Mouse (Mus musculus) layer of hippocampus, adult 18-20 months (tissue): ENCODE data around the gene Tigar. TPM values are rescaled to one million over a fixed set of nuclear protein-coding genes. Genes with fewer than 3 reads are reported as not detected.
A peak's percentile ranks its signal among the peaks of the same experiment; 100 is the strongest.

Experiments used
- DNase-seq, 2 experiments: peaks; one replicate each; pipeline ENCODE4 v3.0.0; 2022; ENCODE audit warnings: low spot score in 2 of 2
- total RNA-seq, 2 experiments: library from RNA; stranded (reverse); gene quantifications; 2 replicates each; pipeline ENCODE4 v1.2.3; 2021

Gene Tigar
- total RNA-seq, 2 experiments from 2014 or later, result 27.9 to 30.7 TPM

DNA sequence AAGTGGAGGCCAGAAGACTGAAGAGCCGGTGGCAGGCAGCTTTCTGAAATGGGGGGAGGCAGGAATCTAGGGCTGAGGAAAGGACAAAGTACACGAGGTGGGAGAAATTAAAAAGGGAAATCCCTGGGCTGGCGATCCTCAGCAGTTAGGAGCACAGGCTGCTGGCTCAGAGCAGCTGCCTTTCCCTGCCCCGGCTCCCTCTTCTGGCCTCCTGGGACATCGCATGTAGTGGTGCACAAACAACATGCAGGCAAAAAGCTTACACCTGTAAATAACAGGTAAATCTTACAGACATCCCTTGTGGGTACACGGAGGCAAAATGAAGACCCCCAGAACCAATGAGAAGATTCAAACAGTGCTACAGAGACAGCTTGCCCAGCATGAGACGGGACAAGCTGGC lies 14.8 kb downstream of the Tigar start:
- DNase-seq, result no peak

DNA sequence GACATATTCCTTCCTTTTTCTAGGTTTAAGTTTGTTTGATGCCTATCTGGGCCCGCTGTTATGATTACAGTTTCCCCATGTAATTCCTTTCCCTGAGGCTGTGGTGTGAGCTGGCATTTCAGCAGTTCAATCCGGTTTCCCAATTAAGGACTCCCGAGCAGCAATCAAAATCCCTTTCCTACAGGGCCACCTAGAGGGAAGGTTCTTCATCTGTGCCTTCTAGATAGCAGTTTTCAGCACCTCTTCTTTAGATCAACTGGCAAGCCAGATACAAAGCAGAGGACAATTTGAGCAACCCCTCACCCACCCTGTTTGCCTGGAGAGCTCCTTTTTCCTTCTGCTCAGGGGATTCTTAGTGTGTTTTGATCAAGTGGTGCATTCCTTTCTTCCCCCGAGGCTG lies 22.6 kb downstream of the Tigar start:
- peak; percentile 31 to 71 for DNase-seq

- DNase-seq, result no peak
Observed at GRCm38 (mm10) chr6:127081820-127082219, 27.5 kb downstream of the Tigar start.

DNA sequence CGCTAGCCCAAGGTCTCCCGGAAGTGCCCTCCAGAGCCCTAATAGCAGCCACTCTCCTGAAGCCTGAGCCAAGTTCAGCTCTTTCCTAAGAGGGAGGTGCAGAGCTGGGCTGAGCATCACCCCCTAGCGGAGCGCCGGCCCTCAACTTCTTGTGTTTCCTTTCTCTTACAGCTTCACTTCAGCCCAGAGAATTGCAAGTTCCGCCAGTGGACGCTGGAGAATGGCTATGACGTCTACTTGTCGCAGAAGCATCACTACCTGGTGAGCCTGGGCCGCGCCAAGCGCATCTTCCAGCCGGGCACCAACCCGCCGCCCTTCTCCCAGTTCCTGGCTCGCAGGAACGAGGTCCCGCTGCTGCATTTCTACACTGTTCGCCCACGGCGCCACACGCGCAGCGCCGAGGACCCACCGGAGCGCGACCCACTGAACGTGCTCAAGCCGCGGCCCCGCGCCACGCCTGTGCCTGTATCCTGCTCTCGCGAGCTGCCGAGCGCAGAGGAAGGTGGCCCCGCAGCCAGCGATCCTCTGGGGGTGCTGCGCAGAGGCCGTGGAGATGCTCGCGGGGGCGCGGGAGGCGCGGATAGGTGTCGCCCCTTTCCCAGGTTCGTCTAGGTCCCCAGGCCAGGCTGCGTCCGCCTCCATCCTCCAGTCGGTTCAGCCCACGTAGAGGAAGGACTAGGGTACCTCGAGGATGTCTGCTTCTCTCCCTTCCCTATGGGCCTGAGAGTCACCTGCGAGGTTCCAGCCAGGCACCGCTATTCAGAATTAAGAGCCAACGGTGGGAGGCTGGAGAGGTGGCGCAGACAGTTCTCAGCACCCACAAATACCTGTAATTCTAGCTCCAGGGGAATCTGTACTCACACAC lies 29.3 kb downstream of the Tigar start:
- DNase-seq, result peak; percentile 58 to 78

DNA sequence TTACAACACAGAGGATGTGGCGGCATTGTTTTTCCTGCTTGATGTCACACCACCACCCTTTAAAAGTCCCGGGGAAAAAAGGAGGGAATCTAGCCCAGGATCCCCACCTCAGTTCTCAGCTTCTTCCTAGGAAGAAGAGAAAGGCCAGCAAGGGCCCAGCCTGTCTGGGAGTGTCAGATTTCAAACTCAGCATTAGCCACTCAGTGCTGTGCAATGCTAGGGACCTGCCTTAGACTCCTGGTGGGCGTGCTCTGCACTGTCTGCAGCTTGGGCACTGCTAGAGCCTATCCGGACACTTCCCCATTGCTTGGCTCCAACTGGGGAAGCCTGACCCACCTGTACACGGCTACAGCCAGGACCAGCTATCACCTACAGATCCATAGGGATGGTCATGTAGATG lies 36.5 kb downstream of the Tigar start, which contains the start of gene Fgf23:
TSS of gene Fgf23 (plus strand) at position 86 of the 400 bp plus-strand sequence.
- DNase-seq, result no peak

GRCm38 (mm10) chr6:127064815-127065214 lies 44.5 kb downstream of the Tigar start:
- no peak for DNase-seq

GRCm38 (mm10) chr6:127063915-127064314 lies 45.4 kb downstream of the Tigar start:
- no peak for DNase-seq

DNA sequence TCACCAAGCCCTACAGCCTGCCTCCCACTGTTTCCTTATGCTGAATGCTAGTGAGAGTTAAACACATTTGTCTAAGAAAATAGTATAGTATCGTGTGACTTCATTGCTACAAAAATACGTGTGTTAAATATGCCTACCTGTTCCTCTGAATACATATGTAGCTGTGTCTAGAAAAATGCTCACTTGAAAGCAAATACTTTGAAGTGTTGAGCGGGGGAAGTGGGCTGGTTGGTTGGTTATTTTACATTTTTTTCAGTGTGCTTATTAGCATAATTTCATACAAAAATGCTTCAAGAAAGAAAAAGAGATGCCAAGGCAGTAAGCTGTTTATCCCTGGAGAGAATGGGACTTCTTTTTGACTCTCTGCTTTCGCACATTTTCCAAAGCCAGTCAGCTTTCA lies 49.4 kb downstream of the Tigar start:
- DNase-seq, result no peak

GRCm38 (mm10) chr6:127056990-127057588 lies 52.3 kb downstream of the Tigar start:
- DNase-seq, result no peak

GRCm38 (mm10) chr6:127050847-127051246 lies 58.5 kb downstream of the Tigar start:
- DNase-seq, result no peak

DNA sequence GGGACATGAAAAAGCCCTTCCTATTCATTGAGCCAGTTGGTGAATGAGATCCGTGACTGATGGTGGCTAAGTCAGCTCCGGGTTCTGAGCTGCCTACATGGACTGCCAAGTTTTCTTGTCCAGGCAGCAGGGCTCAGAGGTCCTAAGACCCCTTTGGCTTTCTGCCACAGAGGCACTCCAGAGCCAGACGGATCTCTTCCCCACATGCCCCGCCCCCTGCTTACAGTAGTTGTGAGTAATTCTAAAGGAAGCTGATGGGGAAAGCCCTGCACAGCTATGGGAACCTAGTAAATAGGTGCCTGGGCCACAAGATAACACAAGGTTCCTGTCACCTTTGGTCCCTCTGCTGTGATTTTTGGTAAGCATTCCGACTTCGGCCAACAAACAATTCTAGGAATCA lies 64.4 kb downstream of the Tigar start:
- DNase-seq, result no peak

Other genes with a start within 250 kb of the Tigar start
- not detected for gene Dyrk4, start 187.7 kb downstream of the Tigar start, total RNA-seq
- 1 to 10 TPM; 1.6 to 2.1 TPM for gene Rad51ap1, start 170.0 kb downstream of the Tigar start, total RNA-seq
- 10 to 100 TPM; 43.9 to 47.7 TPM for gene D6Wsu163e, start 169.6 kb downstream of the Tigar start, total RNA-seq
- gene Fgf6, start 94.0 kb downstream of the Tigar start, total RNA-seq, result not detected
- gene Fgf23, start 36.7 kb downstream of the Tigar start, total RNA-seq, result under 1 TPM; 0.17 to 0.18 TPM
- gene Ccnd2, start 42.6 kb upstream of the Tigar start, total RNA-seq, result 100 to 1,000 TPM; 118 to 128 TPM